Mouse (Mus musculus): ENCODE measurements at regions not wholly inside any gene's neighbourhood (a gene's known extent, or its start where the extent isn't known, plus 50 kb on each side); places are given as distances from the start of the nearest gene placed in this dataset.

- no peak for TF ChIP-seq CTCF (IDR thresholded peaks at IDR 0.05; ENCODE audit: low read depth)
- TF ChIP-seq EP300 (IDR thresholded peaks at IDR 0.05; ENCODE audit: low read depth), result no peak
These were observed 98.5 kb upstream of the Maf start for GRCm38 (mm10) chr8:115806139-115806538.

All from liver, embryonic 14.5 days (tissue).